Comparison of ENCODE assay signal across 26 mouse cellular contexts in the genomic region with DNA sequence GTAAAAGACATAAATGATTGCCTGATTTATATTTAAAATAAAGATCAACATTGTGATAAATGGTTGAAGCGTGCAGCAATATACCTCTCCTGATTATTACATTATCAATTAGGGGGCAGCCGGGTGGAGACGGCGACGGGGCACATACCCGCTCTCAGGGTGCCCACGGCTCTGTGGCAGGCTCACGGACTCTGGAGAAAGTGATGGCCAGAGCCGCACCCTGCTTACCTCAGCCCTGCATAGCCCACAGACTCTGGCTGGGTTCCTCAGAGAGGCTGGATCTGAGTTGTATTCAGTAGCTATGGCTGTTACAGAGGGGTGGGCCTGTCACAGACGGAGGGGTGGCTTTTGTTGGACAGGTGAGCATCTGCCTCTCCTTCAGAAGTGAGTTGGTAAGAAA. TPM values are rescaled to one million over a fixed set of nuclear protein-coding genes. Genes with fewer than 3 reads are reported as not detected.
DNase-seq lines count a peak whose midpoint lies in the region; ATAC-seq and TF ChIP-seq lines count a peak whose summit lies in the region.
"Had no signal": no experiment of that assay in that cellular context is flagged by ENCODE, and none has a peak within 500 bp of the region (broad histone marks: within the 10 kb centered on the region; RNA-seq: fewer than 3 reads in every experiment).

No protein-coding gene starts in this region.

- peak; percentile 73 for DNase-seq in heart, adult 11 months
- DNase-seq in heart, adult 8-10 months (ENCODE audit: low spot score): no peak
- peak; percentile 35 for DNase-seq in testis, postnatal 10 days (ENCODE audit: low spot score)
- no peak for DNase-seq in testis, postnatal 14 days (ENCODE audit: low spot score)
- DNase-seq in cerebellum, adult 2 months: no peak
- DNase-seq: cerebellum, adult 9-10 months; gastrocnemius, postnatal 14 days; heart, adult 2 months; heart, postnatal 4 days; kidney, postnatal 4 days; lung, adult 18-20 months; thymus, postnatal 25 days had no signal

- TF ChIP-seq POLR2A in cerebellum, adult 2 months (IDR thresholded peaks at IDR 0.05; ENCODE audit: borderline replicate concordance, insufficient read depth, low read length): no peak

- no peaks in the 10 kb centered on the region for H3K9me3 ChIP-seq in hindbrain, embryonic 15.5 days
- H3K9me3 ChIP-seq: embryonic facial prominence, embryonic 12.5 days; heart, embryonic 15.5 days; kidney, embryonic 15.5 days; limb, embryonic 10.5 days; megakaryocyte, embryonic 14.5 days had no signal

- peaks cover 11% of the 10 kb centered on the region for H3K4me1 ChIP-seq in hindbrain, embryonic 15.5 days (replicated peaks)
- no peaks in the 10 kb centered on the region for H3K4me1 ChIP-seq in cerebellum, adult 2 months (ENCODE audit: control insufficient read depth, insufficient read depth, low read length)
- H3K4me1 ChIP-seq: embryonic facial prominence, embryonic 12.5 days; heart, embryonic 15.5 days; kidney, embryonic 15.5 days; limb, embryonic 10.5 days; megakaryocyte, embryonic 14.5 days had no signal

- TF ChIP-seq CTCF in cerebellum, adult 2 months (IDR thresholded peaks at IDR 0.05; ENCODE audit: borderline replicate concordance, insufficient read depth, low read depth, low read length): no peak

- no peak overlapping the region for H3K4me2 ChIP-seq in hindbrain, embryonic 15.5 days
- H3K4me2 ChIP-seq: embryonic facial prominence, embryonic 12.5 days; heart, embryonic 15.5 days; kidney, embryonic 15.5 days had no signal

- H3K27ac ChIP-seq in hindbrain, embryonic 15.5 days (replicated peaks): 0 out of 2 replicates have a peak overlapping the region, but pooled peaks have one; percentile 17
- H3K27ac ChIP-seq in cerebellum, adult 2 months (ENCODE audit: insufficient read depth, low read length): no peak overlapping the region
- H3K27ac ChIP-seq: embryonic facial prominence, embryonic 12.5 days; heart, adult 2 months; heart, embryonic 15.5 days; kidney, embryonic 15.5 days; limb, embryonic 10.5 days had no signal

- peak; percentile 56; the same call in 1 of the 2 replicates for ATAC-seq in hindbrain, embryonic 15.5 days (ENCODE audit: low FRiP score, low read depth)
- ATAC-seq in activated CD4-positive, CD25-positive, alpha-beta regulatory T cell, adult 4 months: no peak
- ATAC-seq: intestine, postnatal 0 days had no signal

- no peaks in the 10 kb centered on the region for H3K27me3 ChIP-seq in hindbrain, embryonic 15.5 days
- no peaks in the 10 kb centered on the region for H3K27me3 ChIP-seq in cerebellum, adult 2 months (ENCODE audit: control insufficient read depth, insufficient read depth, low read length)
- H3K27me3 ChIP-seq: embryonic facial prominence, embryonic 12.5 days; kidney, embryonic 15.5 days had no signal

- no peak overlapping the region for H3K9ac ChIP-seq in hindbrain, embryonic 15.5 days
- H3K9ac ChIP-seq: embryonic facial prominence, embryonic 12.5 days; heart, embryonic 15.5 days; kidney, embryonic 15.5 days had no signal

- no peaks in the 10 kb centered on the region for H3K36me3 ChIP-seq in hindbrain, embryonic 15.5 days
- H3K36me3 ChIP-seq: embryonic facial prominence, embryonic 12.5 days; heart, embryonic 15.5 days; kidney, embryonic 15.5 days; limb, embryonic 10.5 days had no signal

- 36% methylated on average over 10 of the region's 10 CpGs for WGBS in hindbrain, embryonic 15.5 days
- WGBS in cerebellum, adult 2 months: 71% methylated on average over 10 of the region's 10 CpGs

- no peak overlapping the region for H3K4me3 ChIP-seq in hindbrain, embryonic 15.5 days
- H3K4me3 ChIP-seq in cerebellum, adult 2 months (replicated peaks; ENCODE audit: insufficient read depth, low read depth, low read length): no peak overlapping the region
- H3K4me3 ChIP-seq: embryonic facial prominence, embryonic 12.5 days; heart, adult 2 months; heart, embryonic 15.5 days; kidney, embryonic 15.5 days; limb, embryonic 10.5 days; megakaryocyte, embryonic 14.5 days had no signal

RNA-seq across cellular contexts. Expression of gene Tex29, which starts 56.4 kb away (rescaled TPM):
- total RNA-seq in heart, adult 8-10 months (2022): not detected
- polyA plus RNA-seq in hindbrain, embryonic 15.5 days (2015; fragmentation: Nextera tagmentation; extraction: Ambion mirVana): 0.28 and 0.32 TPM in 2 replicates
- not detected for polyA plus RNA-seq in activated CD4-positive, CD25-positive, alpha-beta regulatory T cell, adult 4 months (2017; shearing (Covaris generic))
- polyA plus RNA-seq in cerebellum, adult 2 months (2012; rRNA removed): not detected in 2 replicates
- total RNA-seq: CH12.LX; gastrocnemius, postnatal 14 days; heart, adult 2 months; heart, postnatal 4 days; left cerebral cortex, adult 8-10 months; liver, adult 2 months; MEL; neutrophil, adult 5-6 weeks had no signal
- polyA plus RNA-seq: cortical plate, adult 2 months; heart, adult 2 months; kidney, embryonic 15.5 days; limb, embryonic 10.5 days; liver, adult 2 months had no signal

Comparison
In these comparisons a context has a peak if more than half of its experiments do, and no peak if none do; other contexts are left out.
1. DNase-seq: peak in heart, adult 11 months (single experiment) and testis, postnatal 10 days (single experiment); none in heart, adult 8-10 months (single experiment), testis, postnatal 14 days (single experiment) and cerebellum, adult 2 months (0 of 2).